Mouse (Mus musculus): ENCODE results near the gene Hdac5.
A peak's percentile ranks its signal among the peaks of the same experiment; 100 is the strongest.

The Hdac5 gene

DNA sequence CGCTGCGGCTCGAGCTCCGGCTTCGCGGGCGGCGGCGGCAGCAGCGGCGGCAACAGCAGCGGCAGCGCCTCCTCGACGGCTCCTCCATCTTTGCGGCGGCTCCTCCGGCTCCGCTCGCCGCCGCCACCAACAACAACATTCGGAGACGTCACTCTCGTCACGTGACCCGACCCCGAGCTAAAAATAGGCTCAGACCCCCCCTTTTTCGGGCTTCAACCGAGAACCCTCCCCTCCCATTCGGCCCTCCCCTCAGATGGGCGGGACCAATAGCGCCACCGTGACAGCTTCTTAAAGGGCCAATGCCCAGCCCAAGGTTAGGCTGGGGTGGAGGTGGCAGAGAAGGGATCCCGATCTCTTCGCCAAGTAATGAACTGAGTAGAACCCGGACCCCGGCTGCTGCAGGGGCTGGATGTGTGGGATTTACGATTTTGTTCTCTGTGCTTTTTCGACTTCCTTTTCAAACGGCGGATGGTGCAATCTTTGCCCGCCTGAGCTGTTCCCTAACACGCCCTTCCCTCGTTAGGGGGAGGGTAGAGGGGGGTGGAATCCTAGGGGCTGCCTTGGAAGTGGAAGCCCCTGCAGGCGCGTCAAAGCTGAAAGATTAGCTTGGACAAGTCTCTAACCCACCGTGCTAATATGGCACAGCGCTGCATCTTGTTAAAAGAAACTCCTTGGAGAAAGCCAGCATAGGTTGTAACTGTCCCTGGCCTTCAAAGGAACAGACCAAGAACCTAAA lies at the start of gene Hdac5:
Gene Hdac5 (minus strand): TSS at position 161 of the 736 bp plus-strand sequence.
- peak; percentile 98 for DNase-seq

- DNase-seq, result no peak
These were observed 49.6 kb upstream of the Hdac5 start for GRCm38 (mm10) chr11:102279595-102279994.

DNA sequence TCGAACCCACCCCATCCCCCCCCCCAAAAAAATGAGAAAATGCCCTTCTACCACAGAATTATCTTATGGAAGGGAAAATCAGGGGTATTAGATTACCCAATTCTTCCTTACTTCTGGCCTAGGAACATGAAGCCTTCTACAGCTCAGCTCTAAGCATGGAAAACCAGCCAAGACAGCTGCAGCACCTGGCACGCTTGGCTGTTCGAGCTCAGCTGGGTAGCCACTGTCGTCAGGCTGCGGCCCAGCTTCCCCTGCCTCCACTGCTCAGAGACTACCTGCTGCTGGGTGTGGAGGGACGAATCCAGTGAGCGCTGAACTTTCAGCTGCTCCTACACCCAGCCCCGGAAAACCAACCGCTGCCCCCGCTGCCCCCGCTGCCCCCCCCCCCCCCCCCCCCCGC lies 47.8 kb upstream of the Hdac5 start:
- DNase-seq, result no peak

DNA sequence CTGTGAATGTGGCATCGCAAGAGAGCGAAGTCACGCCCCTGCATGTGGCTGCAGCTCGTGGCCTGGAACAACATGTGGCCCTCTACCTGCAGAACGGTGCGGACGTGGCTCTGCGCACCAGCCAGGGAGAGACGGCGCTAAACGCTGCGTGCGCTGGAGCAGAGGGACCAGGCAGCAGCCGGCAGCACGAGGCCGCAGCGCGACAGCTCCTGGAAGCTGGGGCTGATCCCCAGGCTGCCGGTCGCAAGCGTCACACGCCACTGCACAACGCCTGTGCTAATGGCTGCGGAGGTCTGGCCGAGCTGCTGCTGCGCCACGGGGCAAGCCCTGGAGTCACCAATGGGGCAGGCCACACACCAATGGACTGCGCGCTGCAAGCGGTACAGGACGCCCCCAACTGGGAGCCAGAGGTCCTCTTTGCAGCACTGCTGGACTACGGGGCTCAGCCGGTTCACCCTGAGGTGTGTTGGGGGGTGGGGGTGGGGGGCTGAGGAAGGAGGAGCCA lies 46.5 kb upstream of the Hdac5 start:
- DNase-seq, result no peak

- DNase-seq, result no peak
These were observed 38.7 kb upstream of the Hdac5 start, which contains the start of gene Asb16 for GRCm38 (mm10) chr11:102268520-102269244. Asb16 (plus strand) TSS chr11:102268743.

DNA sequence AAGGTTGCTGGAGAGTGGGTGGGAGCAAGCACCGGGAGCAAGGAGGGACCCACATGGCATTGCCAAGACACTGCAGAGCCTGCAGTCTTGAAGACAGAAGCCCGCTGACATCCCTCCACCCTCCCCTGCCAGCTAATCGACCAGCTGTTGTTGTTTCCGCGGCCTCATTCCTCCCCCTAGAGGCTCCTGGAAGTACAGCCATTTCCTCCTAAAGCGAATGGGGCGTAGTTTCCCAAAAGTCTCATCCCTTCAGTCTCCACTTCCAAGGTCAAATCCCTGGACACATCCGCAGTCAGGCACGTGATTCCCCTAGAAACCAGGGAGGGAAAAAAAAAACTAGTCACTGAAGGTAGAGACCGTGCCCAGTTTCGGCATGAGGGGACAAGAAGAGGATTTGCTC lies 37.5 kb upstream of the Hdac5 start:
- DNase-seq, result peak; percentile 68

GRCm38 (mm10) chr11:102266631-102267355 lies 36.8 kb upstream of the Hdac5 start:
- DNase-seq, result no peak

GRCm38 (mm10) chr11:102265816-102266215 lies 35.9 kb upstream of the Hdac5 start:
- DNase-seq, result no peak

GRCm38 (mm10) chr11:102263211-102263610 lies 33.2 kb upstream of the Hdac5 start:
- DNase-seq, result no peak

- no peak for DNase-seq
These were observed 28.6 kb upstream of the Hdac5 start for GRCm38 (mm10) chr11:102258521-102258920.

DNA sequence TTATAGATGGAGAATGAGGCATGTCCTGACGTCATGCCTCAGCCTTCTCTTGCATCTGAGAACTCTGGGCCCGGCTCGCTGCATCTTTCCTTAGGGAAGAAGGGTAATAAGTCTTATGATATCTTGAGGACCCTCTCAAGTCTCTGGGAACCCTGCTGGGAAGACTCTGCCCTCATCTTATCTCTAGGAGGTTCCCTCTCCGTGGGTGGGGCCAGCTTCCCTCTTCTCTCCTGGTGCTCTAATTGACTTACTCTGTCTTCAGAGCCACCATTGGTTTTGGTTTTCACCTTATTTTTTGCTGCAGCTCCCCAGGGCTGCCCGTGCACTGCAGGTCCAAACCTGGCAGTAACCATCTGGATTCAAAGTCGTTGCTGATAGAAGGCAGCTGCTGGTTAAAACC lies 28.1 kb upstream of the Hdac5 start:
- no peak for DNase-seq

- no peak for DNase-seq
These were observed 27.5 kb upstream of the Hdac5 start for GRCm38 (mm10) chr11:102257514-102257913.

DNA sequence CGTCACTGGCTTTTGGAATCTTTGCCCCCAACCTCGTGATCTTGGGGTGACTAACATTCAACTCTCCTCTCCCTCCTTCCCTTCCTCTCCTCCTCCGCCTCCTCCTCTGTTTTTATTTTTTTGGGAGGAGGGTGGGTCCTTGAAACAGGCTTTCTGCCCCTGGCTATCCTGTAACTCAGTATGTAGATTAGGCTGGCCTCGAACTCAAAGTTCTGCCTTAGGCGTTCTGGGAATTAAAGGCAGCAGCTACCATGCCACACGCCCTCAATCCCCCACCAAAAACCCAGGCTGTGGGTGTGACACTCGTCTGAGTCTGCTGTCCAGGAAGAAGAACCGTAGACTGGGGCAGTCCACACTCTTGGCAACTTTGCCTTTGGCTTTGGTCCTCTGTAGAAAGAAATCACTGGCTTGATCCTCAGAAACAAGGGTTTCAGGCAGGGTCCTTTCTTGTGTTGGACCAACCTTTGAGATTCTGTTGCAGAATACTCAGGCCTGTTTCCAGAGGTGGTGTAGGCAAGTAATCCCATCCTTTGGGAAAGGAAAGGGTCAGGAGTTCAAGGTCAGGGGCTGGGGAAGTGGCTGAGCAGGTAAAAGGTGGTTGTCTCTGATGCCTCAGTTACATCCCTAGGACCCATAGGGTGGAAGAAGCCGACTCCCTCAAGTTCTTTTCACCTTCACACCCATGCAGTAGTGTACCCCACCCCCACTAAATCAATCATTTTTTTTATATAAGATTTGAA lies 19.6 kb upstream of the Hdac5 start:
- DNase-seq, result no peak

- DNase-seq, result peak; percentile 87
These were observed 18.8 kb upstream of the Hdac5 start, which contains the start of gene BC030867 for GRCm38 (mm10) chr11:102248630-102249230. BC030867 (plus strand) TSS chr11:102248882.

- DNase-seq, result no peak
These were observed 16.9 kb upstream of the Hdac5 start for GRCm38 (mm10) chr11:102246871-102247270.

- no peak for DNase-seq
These were observed 16.3 kb upstream of the Hdac5 start for GRCm38 (mm10) chr11:102246273-102246635.

DNA sequence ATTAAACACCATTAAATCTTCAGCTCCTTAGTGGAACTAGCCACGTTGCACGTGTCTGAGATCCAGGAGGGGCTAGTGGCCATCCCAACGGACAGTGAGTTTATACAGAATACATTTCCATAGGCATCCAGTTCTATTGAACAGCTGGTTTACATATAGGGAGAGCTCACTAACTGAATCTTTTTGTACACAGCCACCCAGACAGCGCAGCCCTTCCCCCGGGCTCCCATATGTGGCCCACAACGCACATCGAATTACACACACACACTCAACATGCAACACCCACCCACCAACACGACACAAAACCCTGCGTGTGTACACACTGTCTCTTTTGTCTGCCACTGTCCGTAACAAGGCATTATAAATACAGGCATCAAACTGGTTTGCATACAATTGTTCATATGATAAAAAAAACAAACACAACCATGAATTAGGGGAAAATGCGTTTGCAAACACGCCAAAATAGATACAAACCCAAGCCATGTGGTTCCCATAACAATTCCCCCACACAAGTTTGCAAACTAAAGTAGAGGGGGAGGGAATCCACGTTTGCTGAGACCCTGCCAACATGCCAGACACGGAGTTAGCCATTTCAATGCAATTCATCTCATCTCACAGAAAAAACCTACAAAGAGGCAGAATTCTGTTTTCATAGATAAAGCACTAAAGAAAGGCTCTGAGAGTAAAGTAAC lies 15.8 kb upstream of the Hdac5 start:
- DNase-seq, result no peak

DNA sequence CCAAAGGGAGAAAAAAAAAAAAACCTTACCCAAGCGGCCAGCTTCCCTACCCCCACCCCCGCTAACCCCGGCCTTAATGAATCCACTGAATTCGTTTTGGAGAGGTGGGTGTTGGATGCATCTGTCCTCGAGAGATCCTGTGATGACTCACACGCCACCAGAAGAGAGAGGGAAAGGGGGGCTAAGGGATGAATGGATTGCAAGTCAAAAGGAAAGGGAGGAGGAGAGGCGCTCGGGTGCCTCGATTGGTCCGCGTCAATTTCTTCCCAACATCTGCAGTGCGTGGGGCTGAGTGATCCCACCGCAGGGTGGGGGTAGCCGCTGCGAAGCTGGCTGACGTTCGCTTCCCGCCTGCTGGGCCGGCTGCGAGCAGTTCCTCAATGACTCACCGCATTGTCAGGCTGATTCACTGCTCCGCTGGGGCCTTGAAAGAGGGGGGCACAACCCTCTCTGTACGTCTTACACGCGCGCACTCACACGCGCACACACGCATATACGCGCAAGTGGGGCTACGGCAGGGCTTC lies 15.0 kb upstream of the Hdac5 start:
- peak; percentile 84 for DNase-seq

- no peak for DNase-seq
These were observed 11.9 kb upstream of the Hdac5 start for GRCm38 (mm10) chr11:102241874-102242273.

DNA sequence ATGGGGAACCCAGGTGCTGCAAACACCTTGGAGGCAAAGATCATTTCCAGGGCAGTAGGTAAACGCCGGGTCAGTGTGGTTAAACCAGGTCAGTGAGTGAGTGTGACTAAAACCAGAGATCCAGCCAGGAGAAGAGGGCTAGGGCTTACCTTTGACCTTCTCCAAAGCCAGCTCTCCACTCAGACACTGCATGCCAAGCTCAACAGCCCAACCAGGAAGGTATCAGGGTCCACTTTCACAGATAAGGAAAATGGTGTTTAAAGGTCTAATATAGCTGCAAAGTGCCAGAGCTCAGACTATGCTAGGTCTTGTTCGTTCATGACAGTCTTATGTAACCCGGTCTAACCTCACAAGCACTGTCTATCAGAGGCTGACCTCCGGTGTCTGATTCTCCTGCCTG lies 11.3 kb upstream of the Hdac5 start:
- DNase-seq, result no peak

DNA sequence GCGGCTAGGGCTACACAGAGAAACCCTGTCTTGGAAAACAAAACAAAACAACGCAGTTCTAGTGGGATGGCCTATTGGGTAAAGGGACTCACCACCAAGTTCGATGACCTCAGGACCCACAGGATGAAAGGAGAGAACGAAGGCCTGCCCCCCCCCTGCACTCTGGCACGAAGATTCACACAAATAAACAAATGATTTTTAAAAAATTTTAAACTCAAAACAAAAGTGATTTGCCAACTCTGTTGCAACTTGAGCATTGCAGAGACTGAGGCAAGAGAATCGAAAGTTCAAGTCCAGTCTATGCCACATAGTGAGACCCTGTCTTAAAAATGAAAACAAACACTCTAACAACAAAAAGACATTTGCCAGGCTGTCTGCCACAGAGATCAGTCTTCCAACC lies 10.7 kb upstream of the Hdac5 start:
- DNase-seq, result no peak
